Comparison of ENCODE assay signal across 18 mouse cellular contexts in the genomic region with DNA sequence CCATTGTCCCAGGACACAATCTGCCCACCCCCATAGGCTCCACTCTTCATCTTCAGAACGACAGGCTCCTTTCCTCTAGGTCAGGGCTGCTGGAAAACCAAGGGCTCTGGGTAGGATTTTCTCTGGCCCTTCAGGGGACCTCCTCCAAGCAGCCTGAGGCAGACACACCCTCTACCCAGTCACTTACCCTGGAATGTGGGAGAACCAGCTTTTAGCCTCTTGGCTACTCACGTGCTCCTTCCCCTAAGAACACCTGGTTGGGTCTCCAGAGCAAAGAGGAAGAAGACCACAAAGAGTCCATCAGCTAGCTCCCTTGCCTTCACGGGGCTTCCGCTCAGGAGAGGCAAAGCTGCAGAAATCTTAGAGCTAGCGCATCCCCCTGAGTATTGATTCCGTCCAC. TPM values are rescaled to one million over a fixed set of nuclear protein-coding genes. Genes with fewer than 3 reads are reported as not detected.
A peak's percentile ranks its signal among the peaks of the same experiment; 100 is the strongest.
DNase-seq lines count a peak whose midpoint lies in the region; ATAC-seq lines count a peak whose summit lies in the region.
"Had no signal": no experiment of that assay in that cellular context is flagged by ENCODE, and none has a peak within 500 bp of the region (broad histone marks: within the 10 kb centered on the region; RNA-seq: fewer than 3 reads in every experiment).

No protein-coding gene starts in this region.

- DNase-seq in kidney, postnatal 14 days: peak; percentile 48
- no peak for DNase-seq in frontal cortex, postnatal 14 days (ENCODE audit: low spot score in 2 of 2)
- DNase-seq in layer of hippocampus, postnatal 36 days: no peak
- no peak for DNase-seq in embryo, embryonic 9.5 days (ENCODE audit: extremely low spot score)
- DNase-seq: cerebellum, adult 11-12 months; gastrocnemius, postnatal 25 days; heart, postnatal 36 days; retina, postnatal 1 day; thymus, postnatal 25 days had no signal

- no peaks in the 10 kb centered on the region for H3K9me3 ChIP-seq in kidney, embryonic 16.5 days (ENCODE audit: low read length)
- no peaks in the 10 kb centered on the region for H3K9me3 ChIP-seq in embryonic facial prominence, embryonic 15.5 days (replicated peaks)
- no peaks in the 10 kb centered on the region for H3K9me3 ChIP-seq in lung, embryonic 15.5 days
- H3K9me3 ChIP-seq: embryonic facial prominence, embryonic 12.5 days; forebrain, embryonic 15.5 days; midbrain, embryonic 10.5 days had no signal

- no peaks in the 10 kb centered on the region for H3K27me3 ChIP-seq in kidney, embryonic 16.5 days (ENCODE audit: insufficient read depth, low read length)
- no peaks in the 10 kb centered on the region for H3K27me3 ChIP-seq in embryonic facial prominence, embryonic 15.5 days
- no peaks in the 10 kb centered on the region for H3K27me3 ChIP-seq in lung, embryonic 15.5 days
- H3K27me3 ChIP-seq: embryonic facial prominence, embryonic 12.5 days; forebrain, embryonic 15.5 days had no signal

- H3K4me2 ChIP-seq in kidney, embryonic 16.5 days (replicated peaks; ENCODE audit: low read depth, low read length): no peak overlapping the region
- 0 out of 2 replicates have a peak overlapping the region, but pooled peaks have one; percentile 17 for H3K4me2 ChIP-seq in embryonic facial prominence, embryonic 15.5 days (replicated peaks)
- peak overlapping the region; percentile 13; the same call in 1 of the 2 replicates for H3K4me2 ChIP-seq in lung, embryonic 15.5 days
- H3K4me2 ChIP-seq: embryonic facial prominence, embryonic 12.5 days; forebrain, embryonic 15.5 days; liver, embryonic 11.5 days had no signal

- WGBS in kidney, embryonic 16.5 days: 59% methylated on average over 6 of the region's 6 CpGs
- 61% methylated on average over 6 of the region's 6 CpGs for WGBS in embryonic facial prominence, embryonic 15.5 days
- WGBS in lung, embryonic 15.5 days: 51% methylated on average over 6 of the region's 6 CpGs

- peaks cover 24% of the 10 kb centered on the region for H3K36me3 ChIP-seq in kidney, embryonic 16.5 days (ENCODE audit: insufficient read depth, low read length)
- H3K36me3 ChIP-seq in embryonic facial prominence, embryonic 15.5 days: peaks cover 40% of the 10 kb centered on the region
- H3K36me3 ChIP-seq in lung, embryonic 15.5 days: peaks cover 36% of the 10 kb centered on the region

- ATAC-seq in kidney, embryonic 16.5 days (ENCODE audit: low FRiP score, low TSS enrichment): no peak
- ATAC-seq in embryonic facial prominence, embryonic 15.5 days (ENCODE audit: insufficient number of reproducible peaks, low FRiP score, low TSS enrichment, low read depth): no peak
- ATAC-seq in lung, embryonic 15.5 days (ENCODE audit: borderline replicate concordance, extremely low read depth, low FRiP score, low TSS enrichment): peak; percentile 58; the same call in 1 of the 2 replicates
- ATAC-seq: CD4-positive, CD25-positive, alpha-beta regulatory T cell, adult 4 months; forebrain, embryonic 15.5 days had no signal

- peaks cover 4% of the 10 kb centered on the region; the same call in 1 of the 2 replicates for H3K4me1 ChIP-seq in kidney, embryonic 16.5 days (ENCODE audit: insufficient read depth, low read length)
- H3K4me1 ChIP-seq in embryonic facial prominence, embryonic 15.5 days: peaks cover 15% of the 10 kb centered on the region
- peaks cover 22% of the 10 kb centered on the region for H3K4me1 ChIP-seq in lung, embryonic 15.5 days

- no peak overlapping the region for H3K4me3 ChIP-seq in kidney, embryonic 16.5 days (ENCODE audit: low read length)
- H3K4me3 ChIP-seq in embryonic facial prominence, embryonic 15.5 days (replicated peaks): no peak overlapping the region
- no peak overlapping the region for H3K4me3 ChIP-seq in lung, embryonic 15.5 days
- H3K4me3 ChIP-seq: embryonic facial prominence, embryonic 12.5 days; forebrain, embryonic 15.5 days; midbrain, embryonic 10.5 days had no signal

- H3K27ac ChIP-seq in kidney, embryonic 16.5 days (ENCODE audit: low read length): no peak overlapping the region
- H3K27ac ChIP-seq in embryonic facial prominence, embryonic 15.5 days (replicated peaks): no peak overlapping the region; the same call in none of the 2 replicates
- H3K27ac ChIP-seq in lung, embryonic 15.5 days: peak overlapping the region; percentile 96
- H3K27ac ChIP-seq: embryonic facial prominence, embryonic 12.5 days; forebrain, embryonic 15.5 days; midbrain, embryonic 10.5 days had no signal

- H3K9ac ChIP-seq in kidney, embryonic 16.5 days (replicated peaks; ENCODE audit: low read length): no peak overlapping the region
- no peak overlapping the region for H3K9ac ChIP-seq in embryonic facial prominence, embryonic 15.5 days
- H3K9ac ChIP-seq in lung, embryonic 15.5 days: no peak overlapping the region
- H3K9ac ChIP-seq: embryonic facial prominence, embryonic 12.5 days; forebrain, embryonic 15.5 days had no signal

RNA-seq across cellular contexts. Expression of a gene that starts 2.6 kb away (rescaled TPM):
- 41.8 and 44.1 TPM in 2 replicates for polyA plus RNA-seq in kidney, embryonic 16.5 days (2015; fragmentation: Nextera tagmentation; extraction: Ambion mirVana)
- polyA plus RNA-seq in embryonic facial prominence, embryonic 15.5 days (2015; fragmentation: Nextera tagmentation; extraction: Ambion mirVana): 26.8 and 30.2 TPM in 2 replicates
- polyA plus RNA-seq in lung, embryonic 15.5 days (2015; fragmentation: Nextera tagmentation; extraction: Ambion mirVana): 23.4 and 24.8 TPM in 2 replicates
- total RNA-seq in layer of hippocampus, postnatal 36 days (2021): not detected
- total RNA-seq: heart, postnatal 36 days; layer of hippocampus, postnatal 14 days had no signal
- polyA plus RNA-seq: CD4-positive, CD25-positive, alpha-beta regulatory T cell, adult 4 months had no signal

RNA-seq across cellular contexts. Expression of a gene that starts 23.0 kb away (rescaled TPM):
- polyA plus RNA-seq in kidney, embryonic 16.5 days (2015; fragmentation: Nextera tagmentation; extraction: Ambion mirVana): 89.8 and 91.8 TPM in 2 replicates
- polyA plus RNA-seq in embryonic facial prominence, embryonic 15.5 days (2015; fragmentation: Nextera tagmentation; extraction: Ambion mirVana): 94.1 and 105 TPM in 2 replicates
- polyA plus RNA-seq in lung, embryonic 15.5 days (2015; fragmentation: Nextera tagmentation; extraction: Ambion mirVana): 102 TPM in 2 replicates
- total RNA-seq in layer of hippocampus, postnatal 36 days (2021): 10 to 100 TPM; 54.0 to 65.4 TPM

RNA-seq across cellular contexts. Expression of a gene that starts 52.6 kb away (rescaled TPM):
- 201 and 206 TPM in 2 replicates for polyA plus RNA-seq in kidney, embryonic 16.5 days (2015; fragmentation: Nextera tagmentation; extraction: Ambion mirVana)
- polyA plus RNA-seq in embryonic facial prominence, embryonic 15.5 days (2015; fragmentation: Nextera tagmentation; extraction: Ambion mirVana): 188 and 196 TPM in 2 replicates
- polyA plus RNA-seq in lung, embryonic 15.5 days (2015; fragmentation: Nextera tagmentation; extraction: Ambion mirVana): 186 and 192 TPM in 2 replicates
- total RNA-seq in layer of hippocampus, postnatal 36 days (2021): 100 to 1,000 TPM; 162 to 176 TPM
